Mouse (Mus musculus): ENCODE results near the gene Zscan4d.
"Not testable (repeated sequence)": the region's sequence is repeated elsewhere in the genome, so short reads cannot be mapped to it uniquely, and the experiment has no call there.

Zscan4d gene

GRCm38 (mm10) chr7:11166059-11166458 is at the start of gene Zscan4d:
Gene Zscan4d (minus strand): TSS chr7:11166159.
- in situ Hi-C loops (cut with MboI, MseI), result not testable (repeated sequence)

GRCm38 (mm10) chr7:11158036-11158435 is 7.9 kb downstream of the Zscan4d start:
- in situ Hi-C loops (cut with MboI, MseI), result loop anchor here (10.0 kb wide), 1 partner anchor 467 kb away; no protein-coding TSS in a partner anchor

Measured in T-helper 2 cell (primary cell).